Mouse (Mus musculus): ENCODE results near the gene Med13l. TPM values are rescaled to one million over a fixed set of nuclear protein-coding genes. Genes with fewer than 3 reads are reported as not detected.

Gene Med13l
- polyA plus RNA-seq, 1 experiment from 2014 or later = 11.2 TPM

GRCm38 (mm10) chr5:118682007-118682406 lies 121.5 kb downstream of the Med13l start:
- peaks cover 15% of the 10 kb centered on the region for H3K4me1 ChIP-seq
- H3K36me3 ChIP-seq (replicated peaks) = peaks cover 31% of the 10 kb centered on the region
- WGBS = 90% methylated on average over 6 of the region's 6 CpGs
- H3K9me3 ChIP-seq = no peaks in the 10 kb centered on the region
- H3K27ac ChIP-seq = no peak overlapping the region
- no peaks in the 10 kb centered on the region for H3K27me3 ChIP-seq (ENCODE audit: poor library complexity, severe bottlenecking)
- no peak overlapping the region for H3K4me3 ChIP-seq
- no peak for DNase-seq (ENCODE audit: extremely low spot score, low spot score)

- WGBS = 90% methylated on average over 8 of the region's 8 CpGs
- no peaks in the 10 kb centered on the region for H3K9me3 ChIP-seq
These were observed 124.7 kb downstream of the Med13l start for GRCm38 (mm10) chr5:118685145-118685544.

GRCm38 (mm10) chr5:118686021-118686420 lies 125.5 kb downstream of the Med13l start:
- H3K4me3 ChIP-seq = no peak overlapping the region
- 95% methylated on average over 4 of the region's 4 CpGs for WGBS
- peaks cover 35% of the 10 kb centered on the region for H3K4me1 ChIP-seq
- DNase-seq (ENCODE audit: extremely low spot score, low spot score) = no peak
- H3K27ac ChIP-seq = no peak overlapping the region
- no peaks in the 10 kb centered on the region for H3K9me3 ChIP-seq
- H3K27me3 ChIP-seq (ENCODE audit: poor library complexity, severe bottlenecking) = no peaks in the 10 kb centered on the region
- H3K36me3 ChIP-seq (replicated peaks) = peaks cover 31% of the 10 kb centered on the region

More at GRCm38 (mm10) chr5:118685145-118685544, 124.7 kb downstream of the Med13l start:
- DNase-seq (ENCODE audit: extremely low spot score, low spot score) = no peak
- no peaks in the 10 kb centered on the region for H3K27me3 ChIP-seq (ENCODE audit: poor library complexity, severe bottlenecking)
- peaks cover 28% of the 10 kb centered on the region for H3K4me1 ChIP-seq
- no peak overlapping the region for H3K27ac ChIP-seq
- H3K36me3 ChIP-seq (replicated peaks) = peaks cover 38% of the 10 kb centered on the region
- no peak overlapping the region for H3K4me3 ChIP-seq

GRCm38 (mm10) chr5:118688886-118689835 lies 128.7 kb downstream of the Med13l start:
- H3K4me1 ChIP-seq = peaks cover 47% of the 10 kb centered on the region
- no peaks in the 10 kb centered on the region for H3K27me3 ChIP-seq (ENCODE audit: poor library complexity, severe bottlenecking)
- no peak for DNase-seq (ENCODE audit: extremely low spot score, low spot score)
- no peaks in the 10 kb centered on the region for H3K9me3 ChIP-seq
- 88% methylated on average over 15 of the region's 15 CpGs for WGBS
- H3K36me3 ChIP-seq (replicated peaks) = peaks cover 14% of the 10 kb centered on the region; the same call in 1 of the 2 replicates
- no peak overlapping the region for H3K4me3 ChIP-seq
- H3K27ac ChIP-seq = no peak overlapping the region

- peaks cover 9% of the 10 kb centered on the region; the same call in 1 of the 2 replicates for H3K36me3 ChIP-seq (replicated peaks)
- no peak for DNase-seq (ENCODE audit: extremely low spot score, low spot score)
- no peak overlapping the region for H3K27ac ChIP-seq
- H3K4me1 ChIP-seq = peaks cover 48% of the 10 kb centered on the region
- WGBS = 89% methylated on average over 10 of the region's 10 CpGs
- H3K9me3 ChIP-seq = no peaks in the 10 kb centered on the region
- no peaks in the 10 kb centered on the region for H3K27me3 ChIP-seq (ENCODE audit: poor library complexity, severe bottlenecking)
- H3K4me3 ChIP-seq = no peak overlapping the region
These were observed 130.7 kb downstream of the Med13l start for GRCm38 (mm10) chr5:118691025-118691709.

- H3K27ac ChIP-seq = no peak overlapping the region
- H3K4me3 ChIP-seq = no peak overlapping the region
- WGBS = 64% methylated on average over 7 of the region's 7 CpGs
- peaks cover 9% of the 10 kb centered on the region; the same call in 1 of the 2 replicates for H3K36me3 ChIP-seq (replicated peaks)
- DNase-seq (ENCODE audit: extremely low spot score, low spot score) = no peak
- H3K9me3 ChIP-seq = no peaks in the 10 kb centered on the region
- peaks cover 50% of the 10 kb centered on the region for H3K4me1 ChIP-seq
- H3K27me3 ChIP-seq (ENCODE audit: poor library complexity, severe bottlenecking) = no peaks in the 10 kb centered on the region
These were observed 131.2 kb downstream of the Med13l start for GRCm38 (mm10) chr5:118691710-118692040.

GRCm38 (mm10) chr5:118693996-118694395 lies 133.5 kb downstream of the Med13l start:
- Histone ChIP-seq H3K27ac (no peak overlapping the region), H3K4me1 (peaks cover 40% of the 10 kb centered on the region), H3K36me3 (replicated peaks) (peaks cover 9% of the 10 kb centered on the region; the same call in 1 of the 2 replicates), H3K9me3 (no peaks in the 10 kb centered on the region), H3K27me3 (ENCODE audit: poor library complexity, severe bottlenecking) (no peaks in the 10 kb centered on the region), H3K4me3 (no peak overlapping the region)
- no peak for DNase-seq (ENCODE audit: extremely low spot score, low spot score)
- WGBS = 90% methylated on average over 9 of the region's 9 CpGs

- no peak for DNase-seq (ENCODE audit: extremely low spot score, low spot score)
- no peak overlapping the region for H3K4me3 ChIP-seq
- no peaks in the 10 kb centered on the region for H3K9me3 ChIP-seq
- H3K4me1 ChIP-seq = peaks cover 40% of the 10 kb centered on the region
- H3K27ac ChIP-seq = no peak overlapping the region
- WGBS = 94% methylated on average over 7 of the region's 7 CpGs
- H3K27me3 ChIP-seq (ENCODE audit: poor library complexity, severe bottlenecking) = no peaks in the 10 kb centered on the region
- H3K36me3 ChIP-seq (replicated peaks) = 0 out of 2 replicates have a peak, but pooled peaks cover 2% of the 10 kb centered on the region
These were observed 136.6 kb downstream of the Med13l start for GRCm38 (mm10) chr5:118697073-118697472.

GRCm38 (mm10) chr5:118700978-118701377 lies 140.5 kb downstream of the Med13l start:
- WGBS = 84% methylated on average over 4 of the region's 4 CpGs
- no peaks in the 10 kb centered on the region for H3K36me3 ChIP-seq (replicated peaks)
- H3K4me3 ChIP-seq = no peak overlapping the region
- DNase-seq (ENCODE audit: extremely low spot score, low spot score) = no peak
- no peaks in the 10 kb centered on the region for H3K9me3 ChIP-seq
- peaks cover 55% of the 10 kb centered on the region for H3K4me1 ChIP-seq
- H3K27me3 ChIP-seq (ENCODE audit: poor library complexity, severe bottlenecking) = no peaks in the 10 kb centered on the region
- H3K27ac ChIP-seq = no peak overlapping the region

GRCm38 (mm10) chr5:118702674-118703073 lies 142.2 kb downstream of the Med13l start:
- DNase-seq (ENCODE audit: extremely low spot score, low spot score) = no peak
- H3K27me3 ChIP-seq (ENCODE audit: poor library complexity, severe bottlenecking) = no peaks in the 10 kb centered on the region
- no peak overlapping the region for H3K27ac ChIP-seq
- WGBS = 37% methylated on average over 9 of the region's 9 CpGs
- peaks cover 63% of the 10 kb centered on the region for H3K4me1 ChIP-seq
- no peaks in the 10 kb centered on the region for H3K9me3 ChIP-seq
- no peaks in the 10 kb centered on the region for H3K36me3 ChIP-seq (replicated peaks)
- no peak overlapping the region for H3K4me3 ChIP-seq

- Histone ChIP-seq H3K36me3 (replicated peaks) (no peaks in the 10 kb centered on the region), H3K4me3 (no peak overlapping the region), H3K27me3 (ENCODE audit: poor library complexity, severe bottlenecking) (no peaks in the 10 kb centered on the region), H3K4me1 (peaks cover 75% of the 10 kb centered on the region), H3K27ac (no peak overlapping the region), H3K9me3 (no peaks in the 10 kb centered on the region)
- no peak for DNase-seq (ENCODE audit: extremely low spot score, low spot score)
- WGBS = 79% methylated on average over 3 of the region's 3 CpGs
These were observed 143.7 kb downstream of the Med13l start for GRCm38 (mm10) chr5:118704148-118704547.

- WGBS = 93% methylated on average over 9 of the region's 9 CpGs
- H3K4me1 ChIP-seq = peaks cover 83% of the 10 kb centered on the region
These were observed 144.5 kb downstream of the Med13l start for GRCm38 (mm10) chr5:118704960-118705359.

GRCm38 (mm10) chr5:118706009-118706408 lies 145.5 kb downstream of the Med13l start:
- 90% methylated on average over 6 of the region's 6 CpGs for WGBS

More at GRCm38 (mm10) chr5:118704960-118705359, 144.5 kb downstream of the Med13l start:
- DNase-seq (ENCODE audit: extremely low spot score, low spot score) = no peak
- no peak overlapping the region for H3K27ac ChIP-seq
- no peaks in the 10 kb centered on the region for H3K36me3 ChIP-seq (replicated peaks)
- H3K27me3 ChIP-seq (ENCODE audit: poor library complexity, severe bottlenecking) = no peaks in the 10 kb centered on the region
- H3K4me3 ChIP-seq = no peak overlapping the region
- no peaks in the 10 kb centered on the region for H3K9me3 ChIP-seq

More at GRCm38 (mm10) chr5:118706009-118706408, 145.5 kb downstream of the Med13l start:
- Histone ChIP-seq H3K4me1 (peaks cover 82% of the 10 kb centered on the region), H3K9me3 (no peaks in the 10 kb centered on the region), H3K4me3 (no peak overlapping the region), H3K27me3 (ENCODE audit: poor library complexity, severe bottlenecking) (no peaks in the 10 kb centered on the region), H3K36me3 (replicated peaks) (no peaks in the 10 kb centered on the region), H3K27ac (no peak overlapping the region)
- no peak for DNase-seq (ENCODE audit: extremely low spot score, low spot score)

Measured in forebrain, embryonic 10.5 days (tissue).